8 mouse cellular contexts compared by ENCODE assay signal in the genomic region with DNA sequence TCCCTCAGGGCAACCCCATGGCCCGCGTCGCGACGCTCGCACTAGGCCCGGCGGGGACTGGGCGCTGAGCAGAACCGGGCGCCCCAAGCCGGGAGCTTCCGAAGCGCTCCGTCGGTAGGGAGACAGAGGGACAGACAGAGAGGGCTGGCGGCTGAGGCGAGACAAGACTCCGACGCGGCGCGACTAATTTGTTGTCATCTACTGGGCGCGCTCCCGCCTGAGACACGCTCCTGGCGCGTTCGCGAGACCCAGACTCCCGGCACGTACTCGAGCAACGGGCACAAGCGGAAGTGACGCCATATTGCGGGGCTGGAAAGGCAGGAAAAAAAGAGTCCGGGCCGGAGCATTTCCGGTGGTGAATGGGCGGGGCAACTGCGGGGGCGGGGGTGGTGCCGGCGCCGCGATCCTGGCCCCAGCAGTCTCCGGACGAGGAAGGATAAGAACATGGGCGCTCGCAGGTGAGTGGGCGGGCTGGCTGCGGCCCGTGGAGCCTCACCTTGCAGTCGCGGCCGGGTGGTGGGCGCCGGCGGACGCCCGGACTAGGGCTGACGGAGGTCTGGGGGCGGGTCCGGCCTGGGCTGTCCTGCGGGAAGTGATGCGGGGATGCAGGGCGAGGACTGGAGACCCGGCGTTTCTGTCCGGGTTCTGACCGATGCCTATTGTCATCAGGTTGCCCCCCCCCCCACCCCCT. TPM values are rescaled to one million over a fixed set of nuclear protein-coding genes. Genes with fewer than 3 reads are reported as not detected.
DNase-seq lines count a peak whose midpoint lies in the region; ATAC-seq and TF ChIP-seq lines count a peak whose summit lies in the region.

A gene (minus strand): TSS at position 211 of the 691 bp plus-strand sequence.

- no peaks in the 10 kb centered on the region for H3K27me3 ChIP-seq in hindbrain, embryonic 10.5 days (ENCODE audit: insufficient read depth, poor library complexity, severe bottlenecking)
- no peaks in the 10 kb centered on the region for H3K27me3 ChIP-seq in lung, postnatal 0 days (replicated peaks; ENCODE audit: insufficient read depth, low read length)

- peak within 1 kb of the TSS; percentile 90 for H3K9ac ChIP-seq in lung, postnatal 0 days (replicated peaks; ENCODE audit: low read depth)

- TF ChIP-seq EP300 in lung, postnatal 0 days (IDR thresholded peaks at IDR 0.05): no peak

- WGBS in hindbrain, embryonic 10.5 days: under 1% methylated on average over 72 of the region's 73 CpGs
- under 1% methylated on average over 42 of the region's 73 CpGs for WGBS in lung, postnatal 0 days

- H3K27ac ChIP-seq in hindbrain, embryonic 10.5 days: peak within 1 kb of the TSS; percentile 94
- peak within 1 kb of the TSS; percentile 95 for H3K27ac ChIP-seq in lung, postnatal 0 days (ENCODE audit: low read length)

- peaks cover 33% of the 10 kb centered on the region for H3K4me1 ChIP-seq in hindbrain, embryonic 10.5 days (replicated peaks)
- peaks cover 13% of the 10 kb centered on the region; the same call in 1 of the 2 replicates for H3K4me1 ChIP-seq in lung, postnatal 0 days (ENCODE audit: insufficient read depth, low read depth, low read length)

- H3K9me3 ChIP-seq in hindbrain, embryonic 10.5 days: no peaks in the 10 kb centered on the region
- H3K9me3 ChIP-seq in lung, postnatal 0 days (ENCODE audit: low read length): no peaks in the 10 kb centered on the region

- peak; percentile 92 for ATAC-seq in frontal cortex, adult (ENCODE audit: low TSS enrichment)
- peak; percentile 95 for ATAC-seq in lung, postnatal 0 days

- DNase-seq in MN1 (ENCODE audit: low spot score): peak; percentile 93
- DNase-seq in cerebellum, adult 9-10 months: peak; percentile 96
- peak; percentile 98 for DNase-seq in hindbrain, embryonic 10.5 days (ENCODE audit: low spot score)
- peak; percentile 96 for DNase-seq in layer of hippocampus, adult 9-11 months
- DNase-seq in lung, postnatal 0 days (ENCODE audit: low spot score): peak; percentile 97
- peak; percentile 94 for DNase-seq in ovary, postnatal 14 days (ENCODE audit: low spot score)
- DNase-seq in thymus, postnatal 14 days: peak; percentile 96

- TF ChIP-seq CTCF in lung, postnatal 0 days (IDR thresholded peaks at IDR 0.05): no peak

- peaks cover 13% of the 10 kb centered on the region for H3K36me3 ChIP-seq in hindbrain, embryonic 10.5 days
- H3K36me3 ChIP-seq in lung, postnatal 0 days (ENCODE audit: insufficient read depth, low read length): no peaks in the 10 kb centered on the region

- peak within 1 kb of the TSS; percentile 79 for H3K4me3 ChIP-seq in hindbrain, embryonic 10.5 days
- peak within 1 kb of the TSS; percentile 83 for H3K4me3 ChIP-seq in lung, postnatal 0 days (ENCODE audit: low read depth, low read length)

- H3K4me2 ChIP-seq in lung, postnatal 0 days (replicated peaks; ENCODE audit: low read depth, low read length): peak within 1 kb of the TSS; percentile 96

RNA-seq across cellular contexts. Expression of the gene that starts here (rescaled TPM):
- 10.7 and 11.4 TPM in 2 replicates for polyA plus RNA-seq in hindbrain, embryonic 10.5 days (2016; fragmentation: Nextera tagmentation; extraction: Ambion mirVana)
- polyA plus RNA-seq in lung, postnatal 0 days (2015; fragmentation: Nextera tagmentation; extraction: Ambion mirVana): 6.4 and 7.5 TPM in 2 replicates

Comparison
In these comparisons a context has a peak if more than half of its experiments do, and no peak if none do; other contexts are left out.
1. Peak in every context shown above with its lines: DNase-seq, ATAC-seq, H3K4me3 ChIP-seq and H3K27ac ChIP-seq.